Mouse (Mus musculus) urinary bladder, postnatal 25 days (tissue): ENCODE results near the gene Usp3.

Experiments
- DNase-seq: peaks from one replicate; pipeline ENCODE4 v3.0.0; 2022; ENCODE audit warnings: low spot score

Gene Usp3

DNA sequence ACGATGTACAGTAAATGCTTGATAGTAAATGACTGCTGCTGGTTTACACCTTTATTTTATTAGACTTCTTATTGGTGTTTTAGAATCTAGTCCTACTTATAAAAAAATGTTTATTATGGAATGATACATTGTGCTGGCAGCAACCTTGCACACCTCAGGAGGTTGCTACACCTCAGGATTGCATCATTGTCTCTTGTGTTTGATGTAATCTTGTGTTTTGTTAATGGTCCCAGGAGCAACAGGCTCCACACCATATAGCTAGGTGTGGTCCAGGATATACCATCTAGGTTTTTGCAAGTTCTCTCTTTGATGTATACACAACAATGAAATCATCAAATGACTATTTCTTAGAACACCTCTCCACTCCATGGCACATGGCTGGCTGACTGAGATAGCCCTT lies 11.0 kb upstream of the Usp3 start:
- no peak for DNase-seq

DNA sequence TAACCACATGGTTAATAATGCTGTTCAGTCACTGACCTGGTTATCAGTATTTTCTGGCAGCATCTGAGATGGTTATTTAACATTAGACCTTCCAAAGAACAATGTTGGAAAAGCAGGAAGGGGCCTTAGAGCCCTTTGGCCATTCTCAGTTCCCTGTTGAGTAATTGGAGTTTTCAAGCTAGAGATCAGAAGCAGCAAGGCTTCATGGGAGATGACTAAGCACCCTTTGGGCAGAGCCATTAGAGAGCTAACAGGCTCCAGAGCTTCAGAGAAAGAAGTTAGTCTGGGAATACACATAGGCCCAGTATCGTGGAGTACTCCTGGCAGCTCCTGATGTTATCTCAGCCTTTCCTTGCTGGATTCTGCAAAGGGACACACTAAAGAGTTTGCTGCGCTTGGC lies 8.1 kb upstream of the Usp3 start:
- no peak for DNase-seq

DNA sequence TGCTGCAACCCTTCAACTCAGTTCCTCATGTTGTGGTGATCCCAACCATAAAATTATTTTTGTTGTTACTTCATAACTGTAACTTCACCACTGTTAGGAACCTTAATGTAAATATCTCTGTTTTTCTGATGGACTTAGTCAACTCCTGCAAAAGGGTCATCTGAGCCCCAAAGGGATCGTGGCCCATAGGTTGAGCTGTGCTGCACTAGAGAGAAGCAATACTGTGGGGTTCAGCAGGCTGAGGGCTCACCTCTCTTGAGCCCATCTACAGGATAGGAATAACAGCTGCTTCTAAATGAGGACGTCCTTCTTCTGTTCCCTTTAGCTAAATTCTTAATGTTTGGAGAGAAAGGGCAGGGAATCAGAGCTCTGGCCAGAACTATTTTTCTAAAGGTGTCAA lies 7.6 kb upstream of the Usp3 start:
- no peak for DNase-seq

DNA sequence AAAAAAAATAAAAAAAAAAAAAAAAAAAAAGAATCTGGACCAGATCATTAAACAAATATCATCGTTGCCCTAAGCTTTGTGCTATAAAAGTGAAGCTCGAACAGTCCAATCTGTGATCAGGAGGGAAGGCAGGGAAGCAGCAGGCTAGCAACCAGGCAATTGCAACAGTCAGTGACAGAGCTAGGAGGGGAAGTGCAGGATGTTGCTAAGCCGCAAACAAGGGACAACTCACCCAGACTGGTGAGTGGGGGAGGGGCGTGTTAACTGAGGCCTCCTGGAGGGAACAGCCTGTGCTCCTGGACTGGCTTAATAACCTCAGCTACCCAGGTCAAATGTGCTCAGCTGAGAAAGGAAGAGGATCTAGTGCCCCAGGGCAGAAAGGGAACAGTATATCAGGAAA lies 6.6 kb upstream of the Usp3 start:
- DNase-seq = no peak

DNA sequence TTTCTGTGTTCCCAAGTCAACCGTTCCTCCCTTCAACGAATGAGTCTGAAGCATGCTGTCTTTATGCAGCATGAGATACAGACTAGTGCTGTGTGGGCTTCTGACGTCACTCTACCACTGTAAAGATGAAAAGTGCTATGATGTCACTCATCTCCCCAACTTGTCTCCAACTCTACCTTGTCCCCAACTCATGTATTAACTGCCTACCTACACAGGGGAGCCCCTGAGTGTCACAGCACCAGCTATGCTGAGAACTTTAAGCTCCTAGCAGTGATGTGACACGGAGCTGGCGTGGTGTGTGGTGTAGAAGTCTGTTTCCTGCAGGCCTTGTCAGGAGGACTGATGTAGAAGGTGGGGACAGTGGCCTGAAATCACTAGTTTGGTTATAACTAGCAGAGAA lies 5.7 kb upstream of the Usp3 start:
- no peak for DNase-seq

DNA sequence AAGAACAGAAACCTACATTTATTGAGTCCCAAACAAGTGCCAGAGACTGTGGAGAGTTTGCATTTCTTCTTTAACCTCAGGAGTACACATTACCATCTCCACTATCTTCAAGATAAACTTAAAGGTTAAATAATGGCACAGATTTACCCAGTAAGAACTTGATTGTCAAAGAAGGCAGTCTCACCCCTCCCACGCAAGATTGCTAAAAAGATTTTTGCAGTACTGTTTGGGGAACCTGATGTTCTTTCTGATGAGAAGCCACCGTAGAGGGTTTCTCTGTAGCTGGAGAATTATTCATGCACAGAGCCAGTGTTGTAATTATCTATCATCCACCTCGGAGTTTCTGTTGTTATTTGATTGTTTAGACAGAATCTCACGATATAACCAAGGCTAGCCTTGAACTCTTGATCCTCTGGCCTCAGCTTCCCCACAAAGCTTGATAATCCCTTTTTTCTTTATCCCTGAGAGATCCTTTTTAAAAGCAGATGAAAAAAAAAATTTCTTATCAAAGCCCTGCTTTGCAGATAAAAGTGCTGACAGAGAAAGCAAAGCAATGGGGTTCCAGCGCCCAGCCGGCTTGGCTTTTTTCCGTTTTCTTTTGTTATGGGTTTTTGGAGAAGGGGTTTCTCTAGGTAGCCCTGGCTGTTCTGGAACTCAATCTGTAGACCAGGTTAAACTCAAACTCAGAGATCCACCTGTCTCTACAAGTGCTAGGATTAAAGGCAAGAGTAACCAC lies 4.7 kb upstream of the Usp3 start:
- DNase-seq = no peak

DNA sequence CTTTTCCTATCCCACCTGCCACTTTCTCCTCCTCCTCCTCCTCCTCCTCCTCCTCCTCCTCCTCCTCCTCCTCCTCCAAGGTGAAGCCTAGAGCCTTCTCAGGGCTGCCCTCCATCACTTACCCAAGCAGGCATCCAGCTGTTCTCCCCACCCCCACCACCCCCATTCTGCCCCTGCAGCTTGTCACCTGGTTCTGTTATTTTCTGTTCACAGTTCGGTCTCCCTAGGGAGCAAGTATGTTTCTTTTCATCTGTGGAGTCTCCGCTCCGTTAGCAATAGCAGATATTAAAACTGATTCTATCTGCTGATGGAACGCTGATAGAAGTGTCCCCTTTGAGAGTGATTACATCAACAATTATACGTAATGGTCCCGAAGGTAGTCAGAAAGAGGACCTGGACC lies 4.1 kb upstream of the Usp3 start:
- no peak for DNase-seq

DNA sequence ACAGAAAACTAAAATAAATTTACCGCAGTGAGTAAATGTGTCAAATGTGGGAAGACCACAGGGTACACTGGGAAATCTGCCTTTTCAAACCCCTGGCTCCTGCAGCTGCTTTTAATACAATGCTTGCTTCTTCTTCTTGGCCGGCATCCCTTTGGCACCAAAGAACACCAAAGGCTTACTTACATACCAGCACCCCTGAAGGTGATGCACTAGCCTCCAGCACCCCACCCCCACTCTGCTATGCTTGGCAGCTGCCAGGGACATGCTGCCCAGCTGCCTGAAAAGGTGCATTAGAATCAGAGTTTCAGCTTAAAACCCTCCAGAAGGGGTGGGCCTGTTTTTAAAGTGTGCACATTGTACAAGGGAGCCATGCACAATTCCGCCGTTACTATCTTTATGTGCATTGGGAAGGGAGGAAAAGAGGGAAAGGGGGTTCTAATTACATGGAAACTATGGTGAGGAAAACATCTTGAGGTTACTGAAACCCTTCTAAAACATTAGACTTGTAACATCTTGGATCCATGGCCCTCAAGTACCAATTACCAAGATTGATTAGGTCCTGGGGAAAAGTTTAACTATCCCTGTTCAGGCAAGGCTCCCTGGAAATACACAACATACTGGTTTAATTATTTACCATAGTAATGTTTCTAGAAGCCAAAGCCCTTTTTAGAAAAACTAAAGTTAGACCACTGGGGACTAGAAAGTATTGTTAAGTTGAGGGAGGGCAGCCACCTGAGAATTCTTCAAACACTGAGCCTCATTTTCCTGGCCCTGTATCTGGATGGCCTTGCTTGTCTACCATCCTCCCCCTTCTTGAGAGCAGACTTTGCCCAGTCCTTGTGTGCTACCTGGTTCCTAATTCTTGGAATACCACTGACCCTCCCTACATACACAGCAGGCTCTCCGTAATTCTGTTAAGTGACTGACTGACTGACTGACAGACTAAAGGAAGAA lies 3.1 kb upstream of the Usp3 start:
- no peak for DNase-seq

DNA sequence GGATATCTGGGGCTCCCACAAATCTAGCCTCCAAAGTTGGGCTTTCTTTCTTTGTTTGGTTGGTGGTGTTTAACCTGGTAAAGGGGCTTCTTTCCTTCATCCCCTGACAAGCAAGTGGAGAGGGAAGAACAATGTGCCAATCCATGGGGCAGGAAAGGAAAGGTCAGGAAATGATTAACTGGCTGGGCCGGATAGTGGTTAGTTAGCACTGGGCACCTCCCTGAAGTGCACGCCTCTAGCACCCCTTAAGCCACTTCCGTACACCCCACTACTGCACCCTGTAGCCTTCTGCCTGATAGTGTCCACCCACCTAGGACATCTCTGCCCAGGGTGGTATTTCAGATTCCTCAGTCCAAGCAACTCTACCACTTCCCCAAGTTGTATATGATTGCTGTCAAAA lies 1.1 kb upstream of the Usp3 start:
- DNase-seq = no peak

DNA sequence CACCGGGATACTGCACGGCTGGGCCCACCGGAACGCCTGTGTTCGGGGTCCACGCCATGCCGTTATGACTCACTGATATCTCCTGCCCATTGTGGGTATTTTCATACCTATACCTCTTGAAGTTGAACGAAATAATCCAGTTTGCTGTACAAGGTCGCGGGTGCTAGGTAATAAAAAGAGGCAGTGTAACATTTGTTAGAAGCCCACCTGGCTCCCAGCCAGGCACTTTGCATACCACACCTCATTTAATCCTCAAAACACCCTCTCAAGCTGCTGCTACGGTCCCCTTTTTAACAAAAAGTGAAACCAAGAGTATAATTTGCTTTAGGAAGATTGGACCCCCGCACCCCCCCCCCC lies 649 bp upstream of the Usp3 start:
- no peak for DNase-seq

DNA sequence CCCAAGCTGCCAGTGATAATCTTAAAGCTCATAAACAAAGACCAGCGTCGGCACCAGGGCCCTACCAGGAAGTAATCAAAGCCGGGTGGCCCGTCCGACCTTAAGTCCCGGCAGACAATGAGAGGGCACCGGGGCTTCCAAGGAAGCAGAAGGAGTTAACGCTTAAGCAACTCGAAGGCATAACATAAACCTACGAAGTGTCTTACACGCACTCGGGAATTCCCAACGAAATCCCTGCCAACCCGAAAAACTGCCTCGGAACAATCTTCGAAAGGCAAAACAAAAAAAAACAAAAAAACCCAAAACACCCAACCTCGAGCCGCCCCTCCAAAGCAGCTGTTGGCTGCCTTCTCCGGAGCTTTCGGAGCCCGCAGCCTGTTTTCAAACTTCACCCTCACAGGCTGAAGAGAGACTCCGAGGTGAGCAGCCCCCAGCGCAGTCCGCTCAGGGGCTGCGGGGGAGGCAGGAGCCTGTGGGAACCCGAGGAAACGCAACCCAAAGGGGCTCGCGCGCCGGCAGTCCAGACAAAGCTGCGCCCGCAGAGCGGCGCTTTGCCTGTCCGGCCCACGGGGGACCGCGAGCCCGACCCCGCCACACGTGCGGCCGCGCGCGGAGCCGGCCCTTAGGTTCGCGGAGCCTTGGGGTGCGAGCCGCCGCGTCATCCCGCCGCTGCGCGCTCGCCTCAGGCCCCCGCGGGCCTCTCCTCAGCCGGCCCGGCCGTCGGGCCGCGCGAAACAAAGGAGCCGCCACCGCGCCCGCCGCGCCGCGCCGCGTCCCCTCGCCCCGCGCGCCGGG lies 894 bp downstream of the Usp3 start:
- DNase-seq = peak; percentile 32

DNA sequence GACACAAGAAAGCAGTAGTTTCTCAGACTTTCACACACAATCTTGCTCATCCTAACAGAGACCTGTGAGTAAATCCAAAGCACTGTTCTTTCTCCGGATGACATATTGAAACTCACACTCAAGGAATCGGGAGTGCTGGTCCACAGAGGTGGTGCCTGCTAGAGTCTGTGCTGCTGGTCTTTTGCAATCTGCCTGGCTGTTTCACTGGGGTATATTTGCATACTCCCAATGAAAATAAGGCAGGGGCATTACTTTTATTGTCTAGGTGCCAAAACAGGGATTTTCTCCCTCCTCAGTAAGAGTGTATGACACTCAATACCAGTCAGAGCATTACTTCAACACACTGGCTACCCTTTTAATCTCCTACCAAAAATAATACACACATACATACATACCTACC lies 2.9 kb downstream of the Usp3 start:
- no peak for DNase-seq

DNA sequence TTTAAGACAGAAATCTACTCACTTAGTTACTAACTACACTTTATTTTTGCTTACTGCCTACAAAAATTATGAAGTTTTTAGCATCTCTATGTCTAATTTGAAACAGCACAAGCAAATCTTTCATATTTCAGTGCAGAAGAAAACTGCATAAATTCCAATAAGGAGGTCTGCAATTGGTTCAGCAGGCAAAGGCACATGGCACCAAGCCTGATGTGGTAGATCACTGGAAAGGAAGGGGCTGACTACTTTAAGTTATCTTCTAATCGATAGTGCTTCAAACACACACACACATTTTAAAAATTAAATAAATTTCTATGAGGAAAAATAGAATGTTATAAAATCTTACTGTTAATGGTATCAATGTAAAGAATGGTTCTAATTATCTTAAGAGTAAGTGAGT lies 5.9 kb downstream of the Usp3 start:
- no peak for DNase-seq

DNA sequence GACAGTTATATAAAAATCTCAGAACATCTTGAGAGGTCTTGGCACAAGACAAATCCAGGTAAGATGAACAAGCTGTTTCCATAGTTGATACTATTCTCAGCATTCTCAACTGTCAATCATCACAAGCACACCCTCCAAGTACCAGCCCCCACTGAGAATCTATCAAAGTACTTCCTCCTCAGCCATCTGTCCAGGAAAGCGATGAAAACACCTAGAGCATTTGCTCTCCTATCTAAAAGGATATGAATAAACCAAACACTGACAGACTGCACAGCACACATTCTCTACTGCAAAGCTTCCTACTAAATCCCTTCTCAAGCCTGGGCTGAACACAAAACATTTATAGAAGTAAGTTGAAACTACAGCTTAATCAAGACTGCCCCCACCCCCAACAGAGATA lies 6.4 kb downstream of the Usp3 start:
- DNase-seq = no peak

DNA sequence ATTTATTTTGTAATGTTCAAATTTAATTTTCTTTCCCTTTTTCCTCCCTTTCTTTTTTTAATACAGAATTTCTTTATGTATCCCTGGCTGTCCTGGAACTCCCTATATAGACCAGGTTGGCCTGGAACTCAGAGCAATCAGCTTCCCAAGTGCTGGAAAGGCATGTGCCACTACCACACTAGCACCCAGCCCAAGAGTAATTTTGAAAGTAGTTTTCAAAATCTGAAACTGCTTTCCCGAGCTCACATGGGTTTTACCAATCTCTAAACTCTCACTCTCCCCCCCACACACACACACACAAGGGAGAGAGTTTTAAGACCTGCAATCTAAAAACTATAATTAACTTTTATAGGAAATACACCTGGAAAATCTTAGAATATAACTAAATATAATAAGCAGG lies 7.8 kb downstream of the Usp3 start:
- no peak for DNase-seq

DNA sequence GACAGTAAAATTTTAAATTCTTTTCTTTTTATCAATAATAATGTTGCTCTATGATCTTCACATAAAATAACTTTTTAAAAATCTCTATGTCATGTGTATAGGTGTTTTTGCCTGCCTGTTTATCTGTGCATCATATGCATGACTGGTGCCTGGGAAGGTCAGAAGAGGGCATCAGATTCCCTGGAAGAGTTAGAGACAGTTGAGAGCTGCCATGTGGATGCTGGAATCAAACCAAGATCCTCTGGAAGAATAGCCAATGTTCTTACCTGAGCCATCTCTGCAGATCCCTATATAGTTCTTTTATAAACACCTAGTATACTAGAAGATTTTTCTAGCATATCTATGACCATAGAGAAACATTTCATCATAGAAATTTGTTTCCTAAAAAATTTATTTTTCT lies 8.8 kb downstream of the Usp3 start:
- DNase-seq = no peak

DNA sequence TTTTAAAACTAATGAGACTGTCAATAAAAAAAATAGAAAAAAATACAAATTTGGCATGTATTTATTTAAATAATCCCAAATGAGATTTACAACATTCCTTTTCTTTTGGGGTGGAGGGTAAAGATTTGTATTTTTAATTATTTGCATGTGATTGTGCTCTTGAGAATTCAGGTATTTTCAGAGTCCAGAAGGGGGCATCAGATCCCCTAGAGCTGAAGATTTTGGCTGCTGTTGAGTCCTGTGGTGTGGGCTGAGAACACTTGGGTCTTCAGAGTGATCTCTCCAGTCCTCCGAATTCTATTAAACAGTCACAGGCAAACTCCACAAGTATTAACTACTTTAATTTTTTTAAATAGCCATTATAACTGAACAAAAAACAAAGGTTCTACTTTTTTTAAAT lies 9.7 kb downstream of the Usp3 start:
- DNase-seq = no peak

DNA sequence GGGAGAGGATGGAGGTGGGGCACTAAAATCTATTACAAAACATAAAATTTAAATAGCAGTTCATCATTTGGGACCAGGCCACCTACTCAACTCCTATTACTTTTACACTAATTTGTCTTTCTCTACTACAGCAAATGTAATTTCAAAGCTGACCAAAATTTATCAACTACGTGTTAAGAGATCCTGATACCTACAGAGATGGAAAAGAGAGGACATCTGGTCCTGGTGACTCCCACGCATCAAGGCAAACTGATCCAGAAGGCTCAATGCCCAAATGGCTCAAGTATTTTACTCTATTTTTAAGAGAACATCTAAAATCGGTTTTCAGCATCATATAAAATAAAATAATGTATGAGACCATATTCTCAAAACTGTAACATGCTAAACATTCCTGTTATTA lies 11.2 kb downstream of the Usp3 start:
- no peak for DNase-seq

DNA sequence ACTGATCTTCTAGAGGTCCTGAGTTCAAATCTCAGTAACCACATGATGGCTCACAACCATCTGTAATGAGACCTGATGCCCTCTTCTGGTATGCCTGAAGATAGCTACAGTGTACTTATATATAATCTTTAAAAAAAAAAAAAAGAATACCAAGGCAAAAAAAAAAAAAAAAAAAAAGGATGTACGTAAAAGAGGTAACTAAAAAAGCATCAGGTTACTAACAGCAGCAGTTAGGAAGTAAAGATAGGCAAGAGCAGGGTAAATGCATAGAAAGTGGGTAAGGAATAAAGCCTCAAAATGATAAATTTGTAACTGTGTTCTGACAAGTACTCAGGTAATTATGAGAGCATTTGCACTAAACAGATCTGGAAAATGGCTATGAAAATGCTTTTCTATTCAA lies 12.2 kb downstream of the Usp3 start:
- no peak for DNase-seq

DNA sequence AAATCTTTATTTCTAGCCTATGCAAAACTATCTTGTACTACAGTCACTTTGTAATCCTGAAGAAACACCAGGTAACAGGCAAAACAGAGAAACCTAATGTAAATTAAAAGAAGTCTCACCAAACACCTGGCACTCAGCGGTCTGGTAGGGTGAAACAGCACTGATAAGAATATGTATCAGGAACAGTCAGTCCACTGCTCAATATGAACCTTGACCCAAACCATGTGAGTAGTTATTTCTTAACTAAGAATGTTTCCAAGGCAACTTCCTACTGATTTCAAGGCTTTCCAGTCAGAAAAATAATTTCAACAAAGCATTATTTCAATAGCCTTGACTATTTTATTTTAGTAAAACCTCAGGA lies 17.1 kb downstream of the Usp3 start:
- DNase-seq = no peak

DNA sequence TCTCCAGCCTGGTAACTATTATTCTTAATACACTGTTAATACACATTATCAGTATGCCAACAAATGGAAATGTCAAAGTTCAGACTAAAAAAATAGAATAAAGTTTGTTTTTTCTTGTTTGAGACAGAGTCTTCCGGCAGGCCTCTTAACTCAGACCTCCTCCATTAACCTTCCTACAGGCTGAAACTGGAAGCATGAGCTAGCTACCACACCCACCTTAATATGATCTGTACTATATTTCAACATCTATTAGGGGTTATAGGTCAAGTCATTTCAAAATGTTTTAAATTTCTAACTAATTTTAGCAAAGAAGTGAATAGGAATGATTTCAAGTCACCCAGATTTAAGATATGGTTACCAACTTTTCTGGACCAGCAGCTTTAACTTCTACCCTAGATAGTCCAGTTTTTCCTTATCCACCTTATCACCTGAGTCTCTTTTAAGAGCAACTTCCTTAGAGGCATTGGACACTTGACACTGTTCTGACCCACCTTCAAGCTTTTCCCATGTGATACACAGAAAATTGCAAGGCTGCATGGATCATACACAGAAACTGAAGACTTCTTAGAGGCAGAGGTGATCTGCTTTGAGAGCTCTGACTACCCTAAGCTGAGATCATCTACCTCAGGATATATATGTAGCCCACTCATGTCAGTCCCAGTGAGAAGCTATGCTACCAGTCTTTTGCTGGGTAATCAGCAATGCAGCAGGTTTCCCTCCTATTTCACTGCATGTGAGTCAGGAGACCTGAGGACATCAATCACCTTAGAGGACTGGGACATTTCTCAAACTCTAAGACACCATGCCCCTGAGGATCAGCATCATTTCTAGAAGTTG lies 17.7 kb downstream of the Usp3 start:
- DNase-seq = no peak
